Mouse (Mus musculus) lung, postnatal 0 days (tissue): ENCODE measurements around the gene Adamts17. TPM values are rescaled to one million over a fixed set of nuclear protein-coding genes. Genes with fewer than 3 reads are reported as not detected.

ENCODE experiments used
- ATAC-seq: fragments of 200-750 bp; cut with Nextera tagmentation; 2 replicates; pipeline ENCODE4 v1.8.0; 2017; ENCODE audit warnings: moderate library complexity
- DNase-seq: peaks from one replicate; pipeline ENCODE4 v3.0.0-alpha.2; 2016; ENCODE audit warnings: low spot score
- H3K27ac ChIP-seq: fragments of 300-500 bp; sonication (generic); 2 replicates; pipeline ENCODE4 v1.5.1; 2014; ENCODE audit warnings: antibody characterized with exemption, mild to moderate bottlenecking, low read length, mixed read lengths
- H3K27me3 ChIP-seq: fragments of 300-500 bp; sonication (generic); replicated peaks from 2 replicates; pipeline ENCODE4 v1.6.1; 2014; ENCODE audit warnings: low read length, mixed read lengths; ENCODE audit not compliant: insufficient read depth
- H3K36me3 ChIP-seq: fragments of 300-500 bp; sonication (generic); 2 replicates; pipeline ENCODE4 v1.6.1; 2014; ENCODE audit warnings: low read length, mixed read lengths; ENCODE audit not compliant: insufficient read depth
- H3K4me1 ChIP-seq: fragments of 300-500 bp; sonication (generic); 2 replicates; pipeline ENCODE4 v1.6.1; 2014; ENCODE audit warnings: antibody characterized with exemption, low read depth, low read length, mixed read lengths; ENCODE audit not compliant: insufficient read depth
- H3K4me2 ChIP-seq: fragments of 300-500 bp; sonication (generic); replicated peaks from 2 replicates; pipeline ENCODE4 v1.6.1; 2014; ENCODE audit warnings: low read depth, mild to moderate bottlenecking, low read length, moderate library complexity, mixed read lengths
- H3K4me3 ChIP-seq: fragments of 300-500 bp; sonication (generic); 2 replicates; pipeline ENCODE4 v1.5.1; 2014; ENCODE audit warnings: low read depth, low read length
- H3K9ac ChIP-seq: fragments of 300-500 bp; sonication (generic); replicated peaks from 2 replicates; pipeline ENCODE4 v1.6.1; 2014; ENCODE audit warnings: low read depth, mild to moderate bottlenecking
- H3K9me3 ChIP-seq: fragments of 300-500 bp; sonication (generic); 2 replicates; pipeline ENCODE4 v1.6.1; 2016; ENCODE audit warnings: low read length, mixed read lengths
- CTCF ChIP-seq: IDR thresholded peaks from 2 replicates; pipeline ENCODE4 v1.5.1; 2016; ENCODE audit warnings: antibody characterized with exemption, mild to moderate bottlenecking
- EP300 ChIP-seq: IDR thresholded peaks from 2 replicates; pipeline ENCODE4 v1.6.1; 2016; ENCODE audit warnings: antibody characterized with exemption, mild to moderate bottlenecking, control low read depth
- WGBS: fragments of 180-500 bp; shearing (Covaris S2); extraction: QIAGEN DNeasy Blood & Tissue Kit; methylation state at CpG from one replicate; pipeline ENCODE4 v1.1.7; 2014; 5-methylcytosine and 5-hydroxymethylcytosine counted together
- polyA plus RNA-seq: library from polyadenylated mRNA; unstranded; fragments of >200 nt; fragmentation: Nextera tagmentation; extraction: Ambion mirVana; gene quantifications from 2 replicates; pipeline ENCODE4 v1.2.1, GENCODE M21; 2015

Gene Adamts17
- polyA plus RNA-seq, 1 experiment from 2014 or later = 14.5 TPM

- TF ChIP-seq CTCF = peak; percentile 24
- TF ChIP-seq EP300 = 0 out of 2 replicates have a peak, but pooled peaks have one; percentile 25
- Histone ChIP-seq H3K27me3 (no peaks in the 10 kb centered on the region), H3K27ac (peak overlapping the region; percentile 65), H3K4me3 (no peak overlapping the region), H3K4me1 (0 out of 2 replicates have a peak, but pooled peaks cover 2% of the 10 kb centered on the region), H3K36me3 (no peaks in the 10 kb centered on the region), H3K4me2 (no peak overlapping the region), H3K9me3 (no peaks in the 10 kb centered on the region), H3K9ac (no peak overlapping the region)
- 48% methylated on average over 13 of the region's 13 CpGs for WGBS
- peak; percentile 83 for DNase-seq
- ATAC-seq = peak; percentile 54
Observed at GRCm38 (mm10) chr7:66867719-66868501, 28.4 kb downstream of the Adamts17 start.

GRCm38 (mm10) chr7:66871520-66871919, 32.0 kb downstream of the Adamts17 start:
- H3K4me3 ChIP-seq = no peak overlapping the region
- 0 out of 2 replicates have a peak, but pooled peaks cover 2% of the 10 kb centered on the region for H3K4me1 ChIP-seq
- peak; percentile 92 for DNase-seq
- peak; percentile 78 for ATAC-seq
- WGBS = 46% methylated on average over 7 of the region's 7 CpGs
- no peaks in the 10 kb centered on the region for H3K27me3 ChIP-seq
- no peak overlapping the region for H3K9ac ChIP-seq
- no peaks in the 10 kb centered on the region for H3K9me3 ChIP-seq
- H3K4me2 ChIP-seq = no peak overlapping the region
- TF ChIP-seq CTCF = no peak
- 0 out of 2 replicates have a peak, but pooled peaks have one; percentile 14 for TF ChIP-seq EP300
- peak overlapping the region; percentile 77; the same call in 1 of the 2 replicates for H3K27ac ChIP-seq
- H3K36me3 ChIP-seq = no peaks in the 10 kb centered on the region

- Histone ChIP-seq H3K27me3 (no peaks in the 10 kb centered on the region), H3K4me3 (no peak overlapping the region), H3K4me1 (0 out of 2 replicates have a peak, but pooled peaks cover 2% of the 10 kb centered on the region), H3K9me3 (no peaks in the 10 kb centered on the region), H3K4me2 (no peak overlapping the region), H3K9ac (no peak overlapping the region), H3K27ac (peak overlapping the region; percentile 64), H3K36me3 (no peaks in the 10 kb centered on the region)
- ATAC-seq = no peak
- WGBS = 60% methylated on average over 14 of the region's 14 CpGs
- TF ChIP-seq CTCF = no peak
- DNase-seq = no peak
Observed at GRCm38 (mm10) chr7:66871940-66872511, 32.5 kb downstream of the Adamts17 start.

GRCm38 (mm10) chr7:66873235-66873634, 33.7 kb downstream of the Adamts17 start:
- 62% methylated on average over 2 of the region's 2 CpGs for WGBS
- Histone ChIP-seq H3K4me1 (0 out of 2 replicates have a peak, but pooled peaks cover 2% of the 10 kb centered on the region), H3K4me2 (no peak overlapping the region), H3K4me3 (no peak overlapping the region), H3K9me3 (no peaks in the 10 kb centered on the region), H3K27ac (no peak overlapping the region), H3K9ac (no peak overlapping the region), H3K36me3 (no peaks in the 10 kb centered on the region), H3K27me3 (no peaks in the 10 kb centered on the region)
- ATAC-seq (no peak; the same call in 1 of the 2 replicates), DNase-seq (peak; percentile 69)
- TF ChIP-seq EP300 (peak; percentile 43; the same call in 1 of the 2 replicates), CTCF (peak; percentile 50)

GRCm38 (mm10) chr7:66891431-66891830, 51.9 kb downstream of the Adamts17 start:
- Histone ChIP-seq H3K27ac (no peak overlapping the region), H3K9me3 (no peaks in the 10 kb centered on the region), H3K4me1 (no peaks in the 10 kb centered on the region), H3K4me2 (no peak overlapping the region), H3K36me3 (no peaks in the 10 kb centered on the region), H3K27me3 (no peaks in the 10 kb centered on the region), H3K9ac (no peak overlapping the region), H3K4me3 (no peak overlapping the region)
- TF ChIP-seq CTCF (no peak), EP300 (no peak)
- WGBS = 52% methylated on average over 2 of the region's 2 CpGs
- no peak for DNase-seq
- no peak for ATAC-seq

- DNase-seq (no peak), ATAC-seq (no peak)
- no peaks in the 10 kb centered on the region for H3K36me3 ChIP-seq
- no peak overlapping the region for H3K9ac ChIP-seq
- H3K27me3 ChIP-seq = no peaks in the 10 kb centered on the region
- H3K9me3 ChIP-seq = no peaks in the 10 kb centered on the region
- TF ChIP-seq EP300 = no peak
- TF ChIP-seq CTCF = no peak
- no peak overlapping the region for H3K4me3 ChIP-seq
- H3K4me2 ChIP-seq = no peak overlapping the region
- H3K4me1 ChIP-seq = no peaks in the 10 kb centered on the region
- 73% methylated on average over 4 of the region's 4 CpGs for WGBS
- no peak overlapping the region for H3K27ac ChIP-seq
Observed at GRCm38 (mm10) chr7:66892096-66892495, 52.6 kb downstream of the Adamts17 start.
